Mouse (Mus musculus): Measurements from ENCODE around the gene Clcnkb. TPM values are rescaled to one million over a fixed set of nuclear protein-coding genes. Genes with fewer than 3 reads are reported as not detected.

The Clcnkb gene
- polyA plus RNA-seq, 1 experiment from 2014 or later, result 0.24 TPM

- H3K4me1 ChIP-seq (ENCODE audit: control insufficient read depth, insufficient read depth, low read length), result peaks cover 26% of the 10 kb centered on the region
- H3K4me2 ChIP-seq (ENCODE audit: low read depth, low read length), result peak within 1 kb of the TSS; percentile 38
- H3K9me3 ChIP-seq (ENCODE audit: control insufficient read depth, low read length), result no peaks in the 10 kb centered on the region
- 54% methylated on average over 9 of the region's 9 CpGs for WGBS
- ATAC-seq, result no peak
- H3K27ac ChIP-seq (ENCODE audit: low read length), result peak within 1 kb of the TSS; percentile 73
- peak within 1 kb of the TSS; percentile 60 for H3K9ac ChIP-seq (ENCODE audit: low read depth, low read length)
- no peaks in the 10 kb centered on the region for H3K27me3 ChIP-seq (replicated peaks; ENCODE audit: control insufficient read depth, insufficient read depth, low read length)
- H3K36me3 ChIP-seq (ENCODE audit: control insufficient read depth, insufficient read depth, low read length), result no peaks in the 10 kb centered on the region
- H3K4me3 ChIP-seq (ENCODE audit: low read length), result peak within 1 kb of the TSS; percentile 31
Observed at GRCm38 (mm10) chr4:141420192-141420829, 4.5 kb upstream of the Clcnkb start, which contains the start of gene Hspb7. TSS of gene Hspb7 (plus strand) at chr4:141420779.

- 60% methylated on average over 27 of the region's 27 CpGs for WGBS
- Histone ChIP-seq H3K9ac (ENCODE audit: low read depth, low read length) (no peak overlapping the region), H3K4me1 (ENCODE audit: control insufficient read depth, insufficient read depth, low read length) (peaks cover 23% of the 10 kb centered on the region), H3K36me3 (ENCODE audit: control insufficient read depth, insufficient read depth, low read length) (no peaks in the 10 kb centered on the region), H3K4me3 (ENCODE audit: low read length) (no peak overlapping the region), H3K27ac (ENCODE audit: low read length) (no peak overlapping the region), H3K27me3 (replicated peaks; ENCODE audit: control insufficient read depth, insufficient read depth, low read length) (no peaks in the 10 kb centered on the region), H3K4me2 (ENCODE audit: low read depth, low read length) (no peak overlapping the region), H3K9me3 (ENCODE audit: control insufficient read depth, low read length) (no peaks in the 10 kb centered on the region)
- ATAC-seq, result no peak
Observed at GRCm38 (mm10) chr4:141419398-141420191, 3.8 kb upstream of the Clcnkb start.

- no peak overlapping the region for H3K9ac ChIP-seq (ENCODE audit: low read depth, low read length)
- peaks cover 6% of the 10 kb centered on the region for H3K4me1 ChIP-seq (ENCODE audit: control insufficient read depth, insufficient read depth, low read length)
- no peak overlapping the region for H3K4me2 ChIP-seq (ENCODE audit: low read depth, low read length)
- no peak overlapping the region for H3K4me3 ChIP-seq (ENCODE audit: low read length)
- no peak overlapping the region for H3K27ac ChIP-seq (ENCODE audit: low read length)
- no peaks in the 10 kb centered on the region for H3K9me3 ChIP-seq (ENCODE audit: control insufficient read depth, low read length)
- ATAC-seq, result no peak
- 20% methylated on average over 22 of the region's 22 CpGs for WGBS
- H3K36me3 ChIP-seq (ENCODE audit: control insufficient read depth, insufficient read depth, low read length), result no peaks in the 10 kb centered on the region
- H3K27me3 ChIP-seq (replicated peaks; ENCODE audit: control insufficient read depth, insufficient read depth, low read length), result no peaks in the 10 kb centered on the region
Observed at GRCm38 (mm10) chr4:141411430-141411992, 4.3 kb downstream of the Clcnkb start.

- H3K27me3 ChIP-seq (replicated peaks; ENCODE audit: control insufficient read depth, insufficient read depth, low read length), result no peaks in the 10 kb centered on the region
- H3K9ac ChIP-seq (ENCODE audit: low read depth, low read length), result no peak overlapping the region
- ATAC-seq, result no peak
- no peaks in the 10 kb centered on the region for H3K9me3 ChIP-seq (ENCODE audit: control insufficient read depth, low read length)
- H3K36me3 ChIP-seq (ENCODE audit: control insufficient read depth, insufficient read depth, low read length), result no peaks in the 10 kb centered on the region
- H3K4me2 ChIP-seq (ENCODE audit: low read depth, low read length), result no peak overlapping the region
- 94% methylated on average over 3 of the region's 3 CpGs for WGBS
- H3K4me1 ChIP-seq (ENCODE audit: control insufficient read depth, insufficient read depth, low read length), result peaks cover 15% of the 10 kb centered on the region
- H3K4me3 ChIP-seq (ENCODE audit: low read length), result no peak overlapping the region
- no peak overlapping the region for H3K27ac ChIP-seq (ENCODE audit: low read length)
Observed at GRCm38 (mm10) chr4:141408577-141408976, 7.2 kb downstream of the Clcnkb start.

GRCm38 (mm10) chr4:141406516-141407299, 9.1 kb downstream of the Clcnkb start:
- Histone ChIP-seq H3K27ac (ENCODE audit: low read length) (peak overlapping the region; percentile 18; the same call in 1 of the 2 replicates), H3K9ac (ENCODE audit: low read depth, low read length) (0 out of 2 replicates have a peak overlapping the region, but pooled peaks have one; percentile 6), H3K27me3 (replicated peaks; ENCODE audit: control insufficient read depth, insufficient read depth, low read length) (no peaks in the 10 kb centered on the region), H3K4me3 (ENCODE audit: low read length) (no peak overlapping the region), H3K36me3 (ENCODE audit: control insufficient read depth, insufficient read depth, low read length) (no peaks in the 10 kb centered on the region), H3K9me3 (ENCODE audit: control insufficient read depth, low read length) (no peaks in the 10 kb centered on the region), H3K4me2 (ENCODE audit: low read depth, low read length) (no peak overlapping the region), H3K4me1 (ENCODE audit: control insufficient read depth, insufficient read depth, low read length) (peaks cover 15% of the 10 kb centered on the region)
- ATAC-seq, result peak; percentile 44
- WGBS, result 39% methylated on average over 12 of the region's 14 CpGs

GRCm38 (mm10) chr4:141405314-141405622, 10.5 kb downstream of the Clcnkb start:
- H3K4me2 ChIP-seq (ENCODE audit: low read depth, low read length), result no peak overlapping the region
- H3K4me1 ChIP-seq (ENCODE audit: control insufficient read depth, insufficient read depth, low read length), result peaks cover 15% of the 10 kb centered on the region
- H3K36me3 ChIP-seq (ENCODE audit: control insufficient read depth, insufficient read depth, low read length), result no peaks in the 10 kb centered on the region
- H3K9ac ChIP-seq (ENCODE audit: low read depth, low read length), result no peak overlapping the region
- H3K9me3 ChIP-seq (ENCODE audit: control insufficient read depth, low read length), result no peaks in the 10 kb centered on the region
- ATAC-seq, result no peak
- H3K27me3 ChIP-seq (replicated peaks; ENCODE audit: control insufficient read depth, insufficient read depth, low read length), result no peaks in the 10 kb centered on the region
- 83% methylated on average over 3 of the region's 3 CpGs for whole genome bisulfite sequencing
- no peak overlapping the region for H3K4me3 ChIP-seq (ENCODE audit: low read length)
- H3K27ac ChIP-seq (ENCODE audit: low read length), result no peak overlapping the region

GRCm38 (mm10) chr4:141404518-141405313, 11.1 kb downstream of the Clcnkb start:
- Histone ChIP-seq H3K27me3 (replicated peaks; ENCODE audit: control insufficient read depth, insufficient read depth, low read length) (no peaks in the 10 kb centered on the region), H3K36me3 (ENCODE audit: control insufficient read depth, insufficient read depth, low read length) (no peaks in the 10 kb centered on the region), H3K9me3 (ENCODE audit: control insufficient read depth, low read length) (no peaks in the 10 kb centered on the region), H3K4me3 (ENCODE audit: low read length) (peak overlapping the region; percentile 23), H3K4me2 (ENCODE audit: low read depth, low read length) (peak overlapping the region; percentile 43), H3K4me1 (ENCODE audit: control insufficient read depth, insufficient read depth, low read length) (peaks cover 15% of the 10 kb centered on the region), H3K9ac (ENCODE audit: low read depth, low read length) (peak overlapping the region; percentile 38; the same call in 1 of the 2 replicates), H3K27ac (ENCODE audit: low read length) (no peak overlapping the region)
- peak; percentile 82 for ATAC-seq
- WGBS, result 11% methylated on average over 15 of the region's 15 CpGs

GRCm38 (mm10) chr4:141400171-141400570, 15.6 kb downstream of the Clcnkb start:
- Histone ChIP-seq H3K27ac (ENCODE audit: low read length) (no peak overlapping the region), H3K36me3 (ENCODE audit: control insufficient read depth, insufficient read depth, low read length) (no peaks in the 10 kb centered on the region), H3K27me3 (replicated peaks; ENCODE audit: control insufficient read depth, insufficient read depth, low read length) (no peaks in the 10 kb centered on the region), H3K4me2 (ENCODE audit: low read depth, low read length) (no peak overlapping the region), H3K4me3 (ENCODE audit: low read length) (no peak overlapping the region), H3K9ac (ENCODE audit: low read depth, low read length) (no peak overlapping the region), H3K4me1 (ENCODE audit: control insufficient read depth, insufficient read depth, low read length) (peaks cover 8% of the 10 kb centered on the region; the same call in 1 of the 2 replicates), H3K9me3 (ENCODE audit: control insufficient read depth, low read length) (no peaks in the 10 kb centered on the region)
- 83% methylated on average over 15 of the region's 15 CpGs for WGBS
- ATAC-seq, result no peak
